Mouse (Mus musculus): ENCODE measurements around the gene Rreb1. TPM values are rescaled to one million over a fixed set of nuclear protein-coding genes. Genes with fewer than 3 reads are reported as not detected.

Rreb1 gene
- polyA plus RNA-seq, 1 experiment from 2014 or later: 21.2 TPM

DNA sequence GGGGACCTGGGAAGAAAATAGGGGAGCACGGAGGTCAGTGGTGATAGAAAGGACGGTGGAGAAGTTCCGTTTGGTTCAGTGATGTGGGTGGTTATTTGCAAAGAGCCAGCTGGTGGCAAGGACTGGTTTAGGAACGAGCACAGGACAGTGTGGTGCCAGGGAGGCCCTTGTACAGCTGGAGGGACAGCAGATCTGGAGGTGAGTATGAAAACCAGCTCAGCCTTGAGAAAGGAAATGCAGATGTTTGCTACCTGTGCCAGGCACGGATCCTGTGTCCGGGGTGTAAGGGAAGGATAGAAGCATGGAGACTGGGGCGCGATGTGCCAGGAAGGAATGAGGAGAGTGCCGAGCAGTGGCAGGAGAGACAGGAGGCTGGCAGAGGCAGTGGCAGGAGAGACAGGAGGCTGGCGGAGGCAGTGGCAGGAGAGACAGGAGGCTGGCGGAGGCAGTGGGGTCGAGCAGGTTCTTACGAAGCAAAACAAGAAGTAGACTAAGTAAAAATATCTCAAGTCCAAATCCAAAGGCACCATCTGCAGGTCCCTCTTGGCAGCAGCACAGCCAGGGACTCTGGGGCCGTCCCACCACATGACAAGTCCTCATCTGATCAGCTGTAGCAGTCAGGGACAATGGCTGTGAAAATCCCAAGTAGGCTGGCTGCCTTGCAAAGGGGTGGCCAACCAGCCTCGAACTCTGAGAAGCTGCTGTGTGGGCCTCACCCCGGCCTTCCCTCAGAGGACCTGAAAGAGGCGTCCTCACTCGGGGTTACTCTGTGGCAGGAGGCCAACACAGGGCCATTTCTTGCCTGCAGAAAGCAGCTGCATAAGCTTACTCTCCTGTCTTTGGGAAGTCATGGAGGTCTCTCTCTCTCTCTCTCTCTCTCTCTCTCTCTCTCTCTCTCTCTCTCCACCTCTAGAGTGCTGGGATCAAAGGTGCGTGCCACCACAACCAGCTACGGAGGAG lies 186.2 kb downstream of the Rreb1 start:
- Histone ChIP-seq H3K27ac (ENCODE audit: low read length) (no peak overlapping the region), H3K4me2 (replicated peaks; ENCODE audit: low read depth, low read length) (peak overlapping the region; percentile 54), H3K27me3 (ENCODE audit: control insufficient read depth, insufficient read depth, low read length) (no peaks in the 10 kb centered on the region), H3K36me3 (ENCODE audit: control insufficient read depth, insufficient read depth, low read length) (no peaks in the 10 kb centered on the region), H3K9ac (replicated peaks; ENCODE audit: low read depth, low read length) (no peak overlapping the region), H3K9me3 (ENCODE audit: control insufficient read depth, low read depth, low read length) (no peaks in the 10 kb centered on the region), H3K4me3 (ENCODE audit: low read depth, low read length) (peak overlapping the region; percentile 35; the same call in 1 of the 2 replicates), H3K4me1 (ENCODE audit: control insufficient read depth, insufficient read depth, low read length) (peaks cover 22% of the 10 kb centered on the region; the same call in 1 of the 2 replicates)
- no peak for ATAC-seq (ENCODE audit: insufficient number of reproducible peaks, insufficient read depth, low FRiP score, low read depth)
- WGBS: 45% methylated on average over 20 of the region's 20 CpGs

DNA sequence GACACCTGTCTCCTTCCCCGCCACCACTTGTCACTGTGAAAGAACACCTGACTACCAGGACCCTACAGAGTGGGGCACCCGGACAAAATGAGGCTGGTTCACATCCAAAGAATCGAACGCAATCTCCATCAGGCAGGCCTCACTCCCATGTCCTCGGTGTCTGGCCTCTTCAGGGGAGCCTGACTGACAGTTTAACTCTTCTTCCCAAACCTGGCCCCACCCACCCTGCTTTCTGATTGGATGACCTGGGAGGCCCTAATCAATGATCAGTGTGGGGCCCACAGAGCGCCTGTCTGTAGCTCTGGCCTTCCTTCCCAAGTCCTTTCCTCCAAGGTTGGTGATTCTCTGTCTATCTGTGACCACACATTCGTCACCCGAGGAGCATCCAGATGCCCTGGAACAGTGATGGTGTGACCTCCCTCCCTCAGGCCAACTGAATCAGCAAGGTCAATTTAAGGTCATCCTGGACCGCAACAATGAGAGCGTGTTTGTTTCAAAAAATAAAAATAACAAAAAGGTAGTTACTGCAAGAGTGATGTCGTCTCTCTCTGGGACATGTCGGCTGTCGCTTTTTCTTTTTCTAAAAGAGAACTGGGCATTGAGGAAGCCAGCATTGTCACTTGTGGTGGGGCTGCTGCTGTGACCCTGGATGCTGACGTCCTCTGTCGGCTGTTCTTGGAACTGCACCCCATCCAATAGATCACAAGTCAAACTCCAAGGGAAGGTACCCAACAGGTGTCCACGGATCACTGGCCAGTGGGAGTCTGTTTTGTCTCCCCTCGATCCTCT lies 187.1 kb downstream of the Rreb1 start:
- no peak for ATAC-seq (ENCODE audit: insufficient number of reproducible peaks, insufficient read depth, low FRiP score, low read depth)
- 47% methylated on average over 17 of the region's 17 CpGs for WGBS
- H3K9ac ChIP-seq (replicated peaks; ENCODE audit: low read depth, low read length): no peak overlapping the region
- H3K4me2 ChIP-seq (replicated peaks; ENCODE audit: low read depth, low read length): no peak overlapping the region
- no peak overlapping the region for H3K27ac ChIP-seq (ENCODE audit: low read length)
- H3K4me3 ChIP-seq (ENCODE audit: low read depth, low read length): no peak overlapping the region
- no peaks in the 10 kb centered on the region for H3K27me3 ChIP-seq (ENCODE audit: control insufficient read depth, insufficient read depth, low read length)
- peaks cover 22% of the 10 kb centered on the region; the same call in 1 of the 2 replicates for H3K4me1 ChIP-seq (ENCODE audit: control insufficient read depth, insufficient read depth, low read length)
- no peaks in the 10 kb centered on the region for H3K9me3 ChIP-seq (ENCODE audit: control insufficient read depth, low read depth, low read length)
- no peaks in the 10 kb centered on the region for H3K36me3 ChIP-seq (ENCODE audit: control insufficient read depth, insufficient read depth, low read length)

GRCm38 (mm10) chr13:37966256-37967051 lies 188.3 kb downstream of the Rreb1 start:
- no peak overlapping the region; the same call in 1 of the 2 replicates for H3K4me2 ChIP-seq (replicated peaks; ENCODE audit: low read depth, low read length)
- no peak overlapping the region for H3K9ac ChIP-seq (replicated peaks; ENCODE audit: low read depth, low read length)
- no peaks in the 10 kb centered on the region for H3K9me3 ChIP-seq (ENCODE audit: control insufficient read depth, low read depth, low read length)
- peak overlapping the region; percentile 48; the same call in 1 of the 2 replicates for H3K27ac ChIP-seq (ENCODE audit: low read length)
- no peaks in the 10 kb centered on the region for H3K36me3 ChIP-seq (ENCODE audit: control insufficient read depth, insufficient read depth, low read length)
- H3K4me1 ChIP-seq (ENCODE audit: control insufficient read depth, insufficient read depth, low read length): peaks cover 22% of the 10 kb centered on the region; the same call in 1 of the 2 replicates
- H3K27me3 ChIP-seq (ENCODE audit: control insufficient read depth, insufficient read depth, low read length): no peaks in the 10 kb centered on the region
- no peak overlapping the region for H3K4me3 ChIP-seq (ENCODE audit: low read depth, low read length)
- peak; percentile 42; the same call in 1 of the 2 replicates for ATAC-seq (ENCODE audit: insufficient number of reproducible peaks, insufficient read depth, low FRiP score, low read depth)
- 57% methylated on average over 15 of the region's 15 CpGs for WGBS

DNA sequence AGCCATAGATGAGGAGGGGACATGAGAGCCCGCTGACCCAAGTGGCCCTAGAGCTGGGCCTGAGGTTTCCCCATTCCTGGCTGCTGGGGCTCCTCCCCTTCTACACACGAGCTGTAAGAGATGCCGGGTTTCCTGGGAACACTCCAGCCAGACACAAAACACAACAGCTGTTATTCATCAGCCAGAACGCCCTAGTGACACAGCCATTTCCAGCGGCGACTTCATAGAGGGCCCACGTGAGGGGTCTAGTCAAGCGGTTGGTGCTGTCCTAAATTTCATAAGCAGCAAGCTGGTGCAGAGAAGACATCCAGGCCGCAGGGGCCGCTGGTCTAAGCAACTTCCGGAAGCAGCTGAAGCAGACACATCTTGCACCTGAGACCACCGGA lies 188.8 kb downstream of the Rreb1 start:
- Histone ChIP-seq H3K27ac (ENCODE audit: low read length) (peak overlapping the region; percentile 48; the same call in 1 of the 2 replicates), H3K9ac (replicated peaks; ENCODE audit: low read depth, low read length) (no peak overlapping the region), H3K36me3 (ENCODE audit: control insufficient read depth, insufficient read depth, low read length) (no peaks in the 10 kb centered on the region), H3K27me3 (ENCODE audit: control insufficient read depth, insufficient read depth, low read length) (no peaks in the 10 kb centered on the region), H3K4me2 (replicated peaks; ENCODE audit: low read depth, low read length) (no peak overlapping the region; the same call in 1 of the 2 replicates), H3K4me1 (ENCODE audit: control insufficient read depth, insufficient read depth, low read length) (peaks cover 22% of the 10 kb centered on the region; the same call in 1 of the 2 replicates), H3K9me3 (ENCODE audit: control insufficient read depth, low read depth, low read length) (no peaks in the 10 kb centered on the region), H3K4me3 (ENCODE audit: low read depth, low read length) (no peak overlapping the region)
- ATAC-seq (ENCODE audit: insufficient number of reproducible peaks, insufficient read depth, low FRiP score, low read depth): peak; percentile 53; the same call in 1 of the 2 replicates
- WGBS: 22% methylated on average over 12 of the region's 12 CpGs

DNA sequence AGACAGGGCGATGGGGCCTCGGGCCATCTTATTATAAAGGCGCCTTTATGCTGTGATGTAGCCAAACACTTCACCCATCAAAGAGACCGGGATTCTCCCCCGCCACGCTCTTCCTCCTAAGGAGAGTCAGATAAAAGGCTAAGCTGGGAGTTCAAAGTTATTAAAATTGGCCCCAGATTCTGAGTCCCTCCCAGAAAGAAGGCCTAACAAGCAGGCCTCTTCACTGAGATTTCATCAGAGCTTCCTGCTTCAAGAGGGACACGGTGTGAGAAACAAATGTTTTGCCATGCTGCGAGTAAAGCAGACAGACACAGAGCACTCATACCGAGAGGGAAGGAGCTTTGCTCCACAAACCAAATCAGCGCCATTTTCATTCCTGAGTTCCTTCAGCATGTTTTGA lies 189.4 kb downstream of the Rreb1 start:
- WGBS: 54% methylated on average over 10 of the region's 10 CpGs
- peak overlapping the region; percentile 48; the same call in 1 of the 2 replicates for H3K27ac ChIP-seq (ENCODE audit: low read length)
- H3K4me2 ChIP-seq (replicated peaks; ENCODE audit: low read depth, low read length): peak overlapping the region; percentile 5; the same call in 1 of the 2 replicates
- no peaks in the 10 kb centered on the region for H3K27me3 ChIP-seq (ENCODE audit: control insufficient read depth, insufficient read depth, low read length)
- H3K9me3 ChIP-seq (ENCODE audit: control insufficient read depth, low read depth, low read length): no peaks in the 10 kb centered on the region
- H3K4me1 ChIP-seq (ENCODE audit: control insufficient read depth, insufficient read depth, low read length): peaks cover 22% of the 10 kb centered on the region; the same call in 1 of the 2 replicates
- no peak overlapping the region for H3K9ac ChIP-seq (replicated peaks; ENCODE audit: low read depth, low read length)
- ATAC-seq (ENCODE audit: insufficient number of reproducible peaks, insufficient read depth, low FRiP score, low read depth): no peak
- H3K4me3 ChIP-seq (ENCODE audit: low read depth, low read length): no peak overlapping the region
- no peaks in the 10 kb centered on the region for H3K36me3 ChIP-seq (ENCODE audit: control insufficient read depth, insufficient read depth, low read length)

- no peak overlapping the region for H3K27ac ChIP-seq (ENCODE audit: low read length)
- H3K9me3 ChIP-seq (ENCODE audit: control insufficient read depth, low read depth, low read length): no peaks in the 10 kb centered on the region
- no peak overlapping the region for H3K9ac ChIP-seq (replicated peaks; ENCODE audit: low read depth, low read length)
- H3K4me3 ChIP-seq (ENCODE audit: low read depth, low read length): no peak overlapping the region
- WGBS: 8% methylated on average over 14 of the region's 14 CpGs
- H3K36me3 ChIP-seq (ENCODE audit: control insufficient read depth, insufficient read depth, low read length): no peaks in the 10 kb centered on the region
- no peaks in the 10 kb centered on the region for H3K27me3 ChIP-seq (ENCODE audit: control insufficient read depth, insufficient read depth, low read length)
- peaks cover 17% of the 10 kb centered on the region; the same call in 1 of the 2 replicates for H3K4me1 ChIP-seq (ENCODE audit: control insufficient read depth, insufficient read depth, low read length)
- no peak for ATAC-seq (ENCODE audit: insufficient number of reproducible peaks, insufficient read depth, low FRiP score, low read depth)
- no peak overlapping the region for H3K4me2 ChIP-seq (replicated peaks; ENCODE audit: low read depth, low read length)
These were observed 191.1 kb downstream of the Rreb1 start for GRCm38 (mm10) chr13:37969337-37969736.

GRCm38 (mm10) chr13:37969988-37970387 lies 191.8 kb downstream of the Rreb1 start:
- ATAC-seq (ENCODE audit: insufficient number of reproducible peaks, insufficient read depth, low FRiP score, low read depth): no peak
- H3K4me3 ChIP-seq (ENCODE audit: low read depth, low read length): no peak overlapping the region
- H3K9ac ChIP-seq (replicated peaks; ENCODE audit: low read depth, low read length): no peak overlapping the region
- H3K9me3 ChIP-seq (ENCODE audit: control insufficient read depth, low read depth, low read length): no peaks in the 10 kb centered on the region
- no peak overlapping the region for H3K4me2 ChIP-seq (replicated peaks; ENCODE audit: low read depth, low read length)
- no peaks in the 10 kb centered on the region for H3K36me3 ChIP-seq (ENCODE audit: control insufficient read depth, insufficient read depth, low read length)
- H3K27me3 ChIP-seq (ENCODE audit: control insufficient read depth, insufficient read depth, low read length): no peaks in the 10 kb centered on the region
- WGBS: 59% methylated on average over 8 of the region's 8 CpGs
- peaks cover 16% of the 10 kb centered on the region; the same call in 1 of the 2 replicates for H3K4me1 ChIP-seq (ENCODE audit: control insufficient read depth, insufficient read depth, low read length)
- no peak overlapping the region for H3K27ac ChIP-seq (ENCODE audit: low read length)

Measured in stomach, embryonic 14.5 days (tissue).